Mouse (Mus musculus): ENCODE results near the gene Ercc8.
A peak's percentile ranks its signal among the peaks of the same experiment; 100 is the strongest.

Ercc8 gene

GRCm38 (mm10) chr13:108157732-108158464 is 633 bp upstream of the Ercc8 start:
- peak; percentile 39 for DNase-seq (ENCODE audit: low read depth)

DNA sequence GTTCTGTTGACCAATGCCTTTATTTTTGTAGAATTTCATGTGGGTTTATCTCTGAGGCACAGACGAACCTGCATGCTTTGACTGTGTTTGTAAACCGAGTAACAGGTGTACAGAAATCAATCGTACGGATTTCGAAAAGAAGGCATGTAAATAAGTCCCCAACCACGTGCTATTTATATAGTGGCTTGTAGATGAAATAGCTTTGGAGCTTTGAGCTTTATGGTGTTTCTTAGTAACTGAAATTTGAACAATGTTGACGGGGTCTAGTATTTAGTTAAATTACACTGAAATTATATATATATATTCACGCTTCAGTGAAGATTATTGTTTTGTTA is 677 bp downstream of the Ercc8 start:
- DNase-seq (ENCODE audit: low read depth): peak; percentile 21

GRCm38 (mm10) chr13:108159963-108160362 is 1.4 kb downstream of the Ercc8 start:
- DNase-seq (ENCODE audit: low read depth): peak; percentile 41

DNA sequence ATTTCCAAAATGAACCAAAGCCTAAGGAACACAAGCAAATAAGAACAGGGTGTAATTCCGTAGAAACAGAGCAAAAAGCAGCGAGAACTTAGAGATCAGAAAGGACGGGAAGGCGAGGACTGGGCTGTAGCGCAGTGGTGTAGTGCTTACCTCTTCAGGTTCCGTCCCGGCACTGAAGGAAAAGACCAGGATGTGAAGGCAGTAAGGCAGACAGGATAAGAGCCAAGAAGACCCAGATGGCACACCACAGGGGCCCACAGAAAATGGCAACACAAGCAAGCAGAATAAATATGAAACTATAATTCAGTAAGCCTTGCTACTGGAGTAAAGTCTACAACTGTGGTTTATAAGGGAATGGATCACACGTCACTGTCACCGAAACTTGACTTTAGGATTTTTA is 5.4 kb downstream of the Ercc8 start:
- DNase-seq (ENCODE audit: low read depth): no peak

- no peak for DNase-seq (ENCODE audit: low read depth)
Observed at GRCm38 (mm10) chr13:108164621-108165020, 6.1 kb downstream of the Ercc8 start.

DNA sequence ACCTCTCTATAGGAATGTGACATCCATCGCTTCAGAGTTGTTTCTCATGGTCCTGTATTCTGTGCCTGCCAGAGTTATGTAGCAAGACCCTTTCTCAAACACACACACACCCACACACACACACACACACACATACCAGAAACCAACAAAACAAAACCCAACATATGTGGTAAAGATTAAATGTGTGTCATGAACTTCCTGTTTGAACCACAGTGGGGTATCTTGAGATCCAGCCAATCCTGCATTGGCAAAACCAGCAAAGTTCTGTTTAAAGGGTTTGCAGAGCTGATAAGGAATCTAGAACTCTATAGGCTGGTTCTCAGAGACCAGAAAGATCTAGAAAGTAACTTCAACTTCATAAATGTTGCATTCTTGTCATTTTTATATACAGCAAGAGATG is 11.5 kb downstream of the Ercc8 start:
- no peak for DNase-seq (ENCODE audit: low read depth)

DNA sequence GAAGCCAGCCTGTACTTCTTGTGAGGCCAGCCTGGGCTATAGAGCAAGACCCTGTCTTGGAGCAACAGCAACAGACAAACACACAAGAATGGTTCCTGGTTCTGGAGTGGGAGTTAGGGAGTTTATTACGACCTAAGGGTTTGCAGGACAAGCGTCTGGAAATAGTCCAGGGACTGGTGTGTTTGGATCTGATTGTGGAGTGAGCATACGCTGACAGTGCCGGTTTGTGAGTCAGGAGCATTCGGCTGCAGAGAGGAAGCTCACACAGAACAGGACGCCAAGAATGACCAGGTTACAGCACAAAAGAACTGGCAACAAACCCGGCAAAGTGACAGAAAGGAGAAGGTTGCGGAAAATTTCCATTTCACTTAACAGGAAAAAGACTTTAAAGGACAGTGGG is 12.0 kb downstream of the Ercc8 start:
- no peak for DNase-seq (ENCODE audit: low read depth)

DNA sequence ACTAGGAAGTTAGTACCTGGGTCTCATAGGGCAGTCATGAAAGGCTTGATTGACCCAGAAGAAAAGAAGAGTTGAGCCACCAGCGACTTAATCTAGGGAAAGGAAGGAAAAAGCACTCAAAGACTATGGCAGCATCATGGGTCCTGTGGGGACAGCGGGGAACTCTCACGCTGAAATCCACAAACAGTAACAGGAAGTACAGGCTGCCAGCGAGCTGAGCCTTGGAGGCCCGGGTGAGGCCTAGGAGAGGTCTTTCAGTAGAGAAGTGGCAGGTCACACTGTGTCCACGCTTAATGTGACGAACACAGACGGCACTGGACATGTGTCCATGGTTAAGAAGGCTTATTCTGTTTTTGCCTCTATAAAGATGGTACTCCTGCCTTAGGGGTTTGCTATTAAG is 21.1 kb downstream of the Ercc8 start:
- DNase-seq (ENCODE audit: low read depth): no peak

DNA sequence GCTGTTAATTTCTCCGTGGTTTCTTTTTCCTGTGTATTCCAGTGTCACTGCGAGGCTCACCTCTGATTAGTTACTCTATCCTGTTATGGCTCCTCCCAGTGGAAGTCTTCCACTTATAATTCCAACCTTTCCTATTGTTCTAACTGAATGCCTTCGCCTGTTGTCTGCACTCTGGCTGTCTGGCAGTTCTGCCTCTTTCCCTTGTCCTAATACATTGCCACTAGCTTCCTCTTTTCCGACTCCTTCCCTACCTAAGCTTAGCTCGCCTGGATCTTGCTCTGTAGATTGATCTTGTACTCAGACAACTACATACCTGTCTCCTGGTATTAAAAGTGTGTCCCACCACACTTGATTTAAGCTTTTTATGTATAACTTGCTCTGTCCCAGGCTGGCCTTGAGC is 22.3 kb downstream of the Ercc8 start:
- DNase-seq (ENCODE audit: low read depth): no peak

- no peak for DNase-seq (ENCODE audit: low read depth)
Observed at GRCm38 (mm10) chr13:108184743-108185255, 26.3 kb downstream of the Ercc8 start.

- DNase-seq (ENCODE audit: low read depth): no peak
Observed at GRCm38 (mm10) chr13:108185530-108185929, 27.0 kb downstream of the Ercc8 start.

- DNase-seq (ENCODE audit: low read depth): no peak
Observed at GRCm38 (mm10) chr13:108187994-108188393, 29.5 kb downstream of the Ercc8 start.

- DNase-seq (ENCODE audit: low read depth): peak; percentile 17
Observed at GRCm38 (mm10) chr13:108191074-108191720, 32.7 kb downstream of the Ercc8 start.

- DNase-seq (ENCODE audit: low read depth): no peak
Observed at GRCm38 (mm10) chr13:108195474-108195873, 36.9 kb downstream of the Ercc8 start.

- DNase-seq (ENCODE audit: low read depth): no peak
Observed at GRCm38 (mm10) chr13:108204857-108205256, 46.3 kb downstream of the Ercc8 start.

DNA sequence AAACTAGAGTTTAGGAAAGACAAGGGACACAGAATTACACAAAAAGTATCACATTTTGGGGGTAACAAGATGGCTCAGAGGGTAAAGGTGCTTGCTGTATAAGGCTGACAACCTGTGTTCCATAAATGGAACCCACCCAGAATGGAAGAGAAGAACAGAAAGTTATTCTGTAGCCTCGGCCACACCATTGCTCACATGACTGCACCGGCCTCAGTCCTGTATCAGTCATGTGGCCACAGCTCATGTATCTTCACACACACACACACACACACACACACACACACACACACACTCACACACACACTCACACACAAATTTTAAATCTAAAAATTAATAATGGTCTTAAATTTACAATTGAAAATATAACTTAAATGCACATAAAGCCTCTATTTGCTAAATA is 48.9 kb downstream of the Ercc8 start:
- DNase-seq (ENCODE audit: low read depth): no peak

DNA sequence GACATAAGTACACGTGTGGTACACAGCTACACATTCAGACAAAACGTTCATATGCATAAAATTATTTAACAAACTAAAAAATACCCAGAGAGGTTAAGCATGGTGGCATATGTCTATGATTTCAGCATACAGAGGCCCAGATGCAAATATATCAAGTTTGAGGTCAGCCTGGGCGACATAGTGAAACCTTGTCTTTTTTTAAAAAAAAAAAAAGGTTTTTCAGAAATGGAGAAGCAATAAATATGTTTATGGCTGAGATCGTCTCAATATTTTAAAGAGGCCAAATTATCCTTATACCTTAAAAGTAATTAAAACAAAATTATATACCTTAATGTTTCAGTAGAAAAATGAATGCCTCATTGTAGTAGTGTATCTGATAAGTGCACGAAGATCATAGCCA is 49.6 kb downstream of the Ercc8 start:
- no peak for DNase-seq (ENCODE audit: low read depth)

DNA sequence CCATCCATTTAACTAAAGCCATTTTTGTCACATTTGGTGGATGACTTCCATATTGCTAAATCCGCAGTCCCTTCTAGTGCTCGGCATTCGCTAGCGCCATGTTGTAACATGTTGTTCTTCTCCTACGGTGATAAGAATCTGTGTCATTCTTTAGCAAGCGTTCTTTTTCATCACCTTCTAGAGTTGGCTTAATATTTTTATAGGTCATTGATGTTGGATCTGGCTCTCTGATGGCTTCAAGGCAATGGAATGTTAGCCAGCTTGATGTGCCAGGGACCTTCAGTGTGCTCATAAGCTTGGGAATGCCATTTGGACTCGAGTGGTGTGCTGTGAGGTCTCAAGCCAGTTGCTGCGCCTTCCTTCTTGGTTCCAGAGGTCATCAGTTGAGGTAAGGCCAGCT is 52.4 kb downstream of the Ercc8 start:
- DNase-seq (ENCODE audit: low read depth): no peak

DNA sequence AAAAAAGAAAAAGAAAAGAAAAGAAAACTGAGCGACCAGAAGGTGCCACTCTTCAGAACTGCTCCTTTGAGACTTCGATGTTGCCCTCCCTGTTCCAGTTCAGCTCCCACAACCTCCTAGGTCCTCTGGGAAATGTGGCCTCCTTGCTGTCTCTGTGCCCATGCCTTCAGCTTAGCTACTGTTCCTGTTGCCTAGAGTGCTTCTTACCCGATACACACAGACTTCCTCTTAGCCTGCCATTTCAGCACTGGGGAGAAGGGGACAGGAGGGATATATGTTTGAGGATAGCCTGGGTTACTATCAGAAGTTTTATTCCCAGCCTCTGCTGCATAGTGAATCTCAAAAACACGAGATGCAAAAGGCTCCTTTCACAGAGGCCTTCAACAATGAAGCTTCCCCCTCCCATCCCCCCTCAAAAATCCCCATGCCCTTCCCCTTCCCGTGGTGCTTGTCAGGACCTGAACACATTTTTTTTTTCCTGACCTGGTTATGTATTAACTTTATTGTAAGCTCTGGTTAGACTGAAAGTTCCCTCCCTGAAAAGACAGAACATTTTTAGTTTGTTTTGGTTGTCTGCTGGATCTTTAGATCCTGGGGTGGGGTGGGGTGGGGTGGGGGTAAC is 54.0 kb downstream of the Ercc8 start:
- no peak for DNase-seq (ENCODE audit: low read depth)

- DNase-seq (ENCODE audit: low read depth): peak; percentile 37
Observed at GRCm38 (mm10) chr13:108214081-108214484, 55.6 kb downstream of the Ercc8 start, which contains the start of gene Elovl7. TSS of gene Elovl7 (plus strand) at chr13:108214404.

GRCm38 (mm10) chr13:108214485-108215107 is 56.1 kb downstream of the Ercc8 start:
- DNase-seq (ENCODE audit: low read depth): no peak

- DNase-seq (ENCODE audit: low read depth): no peak
Observed at GRCm38 (mm10) chr13:108215231-108215780, 56.8 kb downstream of the Ercc8 start.

Measured in c-Kit-positive CD71-positive TER-119-negative erythroid progenitor cells, embryonic 14.5 days (primary cell).